Comparison of ENCODE assay signal across 15 mouse cellular contexts in the genomic region with DNA sequence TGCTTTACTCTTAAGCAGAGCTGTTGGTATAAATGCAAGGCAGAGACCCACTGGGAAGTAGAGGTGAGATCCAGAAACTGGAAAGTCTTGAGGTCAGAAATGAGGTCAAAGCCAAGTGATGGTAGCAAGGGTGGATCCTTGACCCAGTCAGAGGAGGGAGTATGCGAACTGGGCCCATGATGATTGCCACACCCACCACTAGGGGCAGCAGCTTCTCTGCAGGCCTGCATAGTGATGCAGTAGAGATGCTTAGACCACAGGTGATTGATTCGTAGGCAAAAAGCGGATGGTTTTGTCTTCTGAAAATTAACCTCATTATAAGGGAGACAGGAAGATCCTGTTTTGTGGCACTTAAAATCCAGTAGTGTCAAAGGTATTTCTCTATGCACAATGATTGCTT. TPM values are rescaled to one million over a fixed set of nuclear protein-coding genes. Genes with fewer than 3 reads are reported as not detected.
DNase-seq lines count a peak whose midpoint lies in the region; ATAC-seq and TF ChIP-seq lines count a peak whose summit lies in the region.
"Had no signal": no experiment of that assay in that cellular context is flagged by ENCODE, and none has a peak within 500 bp of the region (broad histone marks: within the 10 kb centered on the region; RNA-seq: fewer than 3 reads in every experiment).

No protein-coding gene starts in this region.

- no peak overlapping the region for H3K4me3 ChIP-seq in layer of hippocampus, adult 2 months
- H3K4me3 ChIP-seq: liver, embryonic 15.5 days; midbrain, embryonic 15.5 days had no signal

- H3K27ac ChIP-seq in layer of hippocampus, adult 2 months: no peak overlapping the region
- H3K27ac ChIP-seq: liver, embryonic 15.5 days; midbrain, embryonic 15.5 days had no signal

- no peak for ATAC-seq in cerebellum, adult (ENCODE audit: insufficient number of reproducible peaks, low FRiP score, low TSS enrichment)
- ATAC-seq: CD4-positive, CD25-positive, alpha-beta regulatory T cell, adult 4 months; hindbrain, embryonic 16.5 days; midbrain, embryonic 15.5 days had no signal

- peak; percentile 45 to 47 for DNase-seq in cerebellum, postnatal 10 days
- DNase-seq in layer of hippocampus, adult 2 months (ENCODE audit: low spot score in 2 of 2): no peak
- DNase-seq in layer of hippocampus, adult 9-11 months: no peak
- DNase-seq in A20 (ENCODE audit: low read depth, low spot score) (peak; percentile 16), ZHBTc4 (ENCODE audit: low read depth, low spot score) (peak; percentile 53)
- no peak for DNase-seq in layer of hippocampus, postnatal 36 days
- no peak for DNase-seq in natural killer cell, adult 2 months (ENCODE audit: low spot score in 2 of 2)
- DNase-seq: adrenal gland, postnatal 10 days; heart, adult 18-20 months had no signal

- TF ChIP-seq CTCF in layer of hippocampus, adult 2 months (conservative IDR thresholded peaks at IDR 0.05): peak; percentile 67

RNA-seq across cellular contexts. Expression of gene Ripply2, which starts 59.6 kb away (rescaled TPM):
- 10 to 100 TPM; 11.1 to 12.1 TPM for total RNA-seq in layer of hippocampus, adult 2 months (2021)
- total RNA-seq in layer of hippocampus, postnatal 36 days (2021): 10 to 100 TPM; 10.0 to 13.6 TPM
- total RNA-seq: common myeloid progenitor, adult 5-6 weeks; heart, adult 18-20 months had no signal

Comparison
In these comparisons a context has a peak if more than half of its experiments do, and no peak if none do; other contexts are left out.
1. DNase-seq: peak in cerebellum, postnatal 10 days (2 of 2), A20 (single experiment) and ZHBTc4 (single experiment); none in layer of hippocampus, adult 2 months (0 of 2), layer of hippocampus, adult 9-11 months (single experiment), layer of hippocampus, postnatal 36 days (0 of 2) and natural killer cell, adult 2 months (0 of 2).